Mouse (Mus musculus): ENCODE data around the gene Olfr556.
A peak's percentile ranks its signal among the peaks of the same experiment; 100 is the strongest.
"Not testable (repeated sequence)": the region's sequence is repeated elsewhere in the genome, so short reads cannot be mapped to it uniquely, and the experiment has no call there.

Gene Olfr556

GRCm38 (mm10) chr7:102664599-102664998 is at the start of gene Olfr556:
TSS of gene Olfr556 (plus strand) at chr7:102664899.
- DNase-seq (ENCODE audit: low spot score in 2 of 2) = no peak

GRCm38 (mm10) chr7:102618118-102618517 is 46.6 kb upstream of the Olfr556 start, which contains the start of gene Olfr553:
TSS of gene Olfr553 (minus strand) at chr7:102618218.
- no peak for DNase-seq (ENCODE audit: low spot score in 2 of 2)

GRCm38 (mm10) chr7:102619608-102620007 is 45.1 kb upstream of the Olfr556 start:
- DNase-seq (ENCODE audit: low spot score in 2 of 2) = no peak

GRCm38 (mm10) chr7:102620368-102620767 is 44.3 kb upstream of the Olfr556 start:
- DNase-seq (ENCODE audit: low spot score in 2 of 2) = not testable (repeated sequence)

- peak; percentile 18 to 26 for DNase-seq (ENCODE audit: low spot score in 2 of 2)
Measured at GRCm38 (mm10) chr7:102636665-102637064, 28.0 kb upstream of the Olfr556 start.

GRCm38 (mm10) chr7:102638132-102638531 is 26.6 kb upstream of the Olfr556 start, which contains the start of gene Olfr554:
TSS of gene Olfr554 (plus strand) at chr7:102638432.
- DNase-seq (ENCODE audit: low spot score in 2 of 2) = no peak

GRCm38 (mm10) chr7:102644945-102645344 is 19.8 kb upstream of the Olfr556 start:
- DNase-seq (ENCODE audit: low spot score in 2 of 2) = not testable (repeated sequence)

- no peak for DNase-seq (ENCODE audit: low spot score in 2 of 2)
Measured at GRCm38 (mm10) chr7:102658523-102658922, 6.2 kb upstream of the Olfr556 start, which contains the start of gene Olfr555. TSS of gene Olfr555 (plus strand) at chr7:102658823.

GRCm38 (mm10) chr7:102665378-102665777 is 679 bp downstream of the Olfr556 start:
- no peak for DNase-seq (ENCODE audit: low spot score in 2 of 2)

GRCm38 (mm10) chr7:102676225-102676624 is 11.5 kb downstream of the Olfr556 start:
- no peak for DNase-seq (ENCODE audit: low spot score in 2 of 2)

GRCm38 (mm10) chr7:102681916-102682315 is 17.2 kb downstream of the Olfr556 start:
- no peak for DNase-seq (ENCODE audit: low spot score in 2 of 2)

GRCm38 (mm10) chr7:102686944-102687501 is 22.3 kb downstream of the Olfr556 start, which contains the start of gene Trim68:
TSS of gene Trim68 (minus strand) at chr7:102687327.
- DNase-seq (ENCODE audit: low spot score in 2 of 2) = peak; percentile 83 to 93

- DNase-seq (ENCODE audit: low spot score in 2 of 2) = no peak
Measured at GRCm38 (mm10) chr7:102695358-102696125, 30.8 kb downstream of the Olfr556 start, which contains the start of gene Olfr557. TSS of gene Olfr557 (plus strand) at chr7:102695910.

- no peak for DNase-seq (ENCODE audit: low spot score in 2 of 2)
Measured at GRCm38 (mm10) chr7:102698461-102698860, 33.8 kb downstream of the Olfr556 start.

GRCm38 (mm10) chr7:102701915-102702314 is 37.2 kb downstream of the Olfr556 start, which contains the start of gene Olfr558:
TSS of gene Olfr558 (plus strand) at chr7:102702215.
- DNase-seq (ENCODE audit: low spot score in 2 of 2) = no peak

GRCm38 (mm10) chr7:102718970-102719369 is 54.3 kb downstream of the Olfr556 start, which contains the start of gene Olfr33:
TSS of gene Olfr33 (minus strand) at chr7:102719070.
- DNase-seq (ENCODE audit: low spot score in 2 of 2) = no peak

Data from urinary bladder, postnatal 36 days (tissue).